Mouse (Mus musculus): Measurements from ENCODE around the gene Card10. TPM values are rescaled to one million over a fixed set of nuclear protein-coding genes. Genes with fewer than 3 reads are reported as not detected.

Card10 gene
- polyA plus RNA-seq, 2 experiments: 5.1 to 9.0 TPM

- no peaks in the 10 kb centered on the region for H3K9me3 ChIP-seq (ENCODE audit: control insufficient read depth, low read length)
- H3K4me1 ChIP-seq (ENCODE audit: control insufficient read depth, insufficient read depth, low read length): peaks cover 5% of the 10 kb centered on the region; the same call in 1 of the 2 replicates
- no peak overlapping the region for H3K27ac ChIP-seq (replicated peaks; ENCODE audit: low read depth, low read length)
- ATAC-seq (ENCODE audit: low FRiP score, low read depth) (no peak), DNase-seq (ENCODE audit: low spot score) (no peak)
- no peaks in the 10 kb centered on the region for H3K36me3 ChIP-seq (ENCODE audit: control insufficient read depth, insufficient read depth, low read length)
- 6% methylated on average over 56 of the region's 67 CpGs for WGBS
- no peak for TF ChIP-seq POLR2A (IDR thresholded peaks at IDR 0.05; ENCODE audit: borderline replicate concordance, extremely low read depth, insufficient read depth, insufficient read length)
- peak overlapping the region; percentile 57 for H3K4me3 ChIP-seq (replicated peaks; ENCODE audit: low read length)
- peak overlapping the region; percentile 94 for H3K4me2 ChIP-seq (replicated peaks; ENCODE audit: low read depth, low read length, severe bottlenecking)
- H3K9ac ChIP-seq (ENCODE audit: low read depth, low read length, severe bottlenecking): peak overlapping the region; percentile 55
- H3K27me3 ChIP-seq (ENCODE audit: control insufficient read depth, insufficient read depth, low read length): peaks cover 77% of the 10 kb centered on the region
Measured at GRCm38 (mm10) chr15:78801971-78802741, 686 bp downstream of the Card10 start.

- 51% methylated on average over 9 of the region's 9 CpGs for WGBS
- ATAC-seq (ENCODE audit: low FRiP score, low read depth): no peak
- Histone ChIP-seq H3K36me3 (ENCODE audit: control insufficient read depth, insufficient read depth, low read length) (no peaks in the 10 kb centered on the region), H3K4me2 (replicated peaks; ENCODE audit: low read depth, low read length, severe bottlenecking) (peak overlapping the region; percentile 94), H3K4me1 (ENCODE audit: control insufficient read depth, insufficient read depth, low read length) (peaks cover 10% of the 10 kb centered on the region; the same call in 1 of the 2 replicates), H3K9ac (ENCODE audit: low read depth, low read length, severe bottlenecking) (no peak overlapping the region), H3K9me3 (ENCODE audit: control insufficient read depth, low read length) (no peaks in the 10 kb centered on the region), H3K27me3 (ENCODE audit: control insufficient read depth, insufficient read depth, low read length) (peaks cover 82% of the 10 kb centered on the region), H3K27ac (replicated peaks; ENCODE audit: low read depth, low read length) (no peak overlapping the region), H3K4me3 (replicated peaks; ENCODE audit: low read length) (peak overlapping the region; percentile 57)
- no peak for TF ChIP-seq POLR2A (IDR thresholded peaks at IDR 0.05; ENCODE audit: borderline replicate concordance, extremely low read depth, insufficient read depth, insufficient read length)
- DNase-seq (ENCODE audit: low spot score): no peak
Measured at GRCm38 (mm10) chr15:78801571-78801970, 1.3 kb downstream of the Card10 start.

GRCm38 (mm10) chr15:78799029-78799428 is 3.8 kb downstream of the Card10 start:
- H3K27ac ChIP-seq (replicated peaks; ENCODE audit: low read depth, low read length): no peak overlapping the region
- TF ChIP-seq POLR2A (IDR thresholded peaks at IDR 0.05; ENCODE audit: borderline replicate concordance, extremely low read depth, insufficient read depth, insufficient read length): no peak
- peaks cover 89% of the 10 kb centered on the region for H3K27me3 ChIP-seq (ENCODE audit: control insufficient read depth, insufficient read depth, low read length)
- WGBS: 38% methylated on average over 21 of the region's 21 CpGs
- ATAC-seq (ENCODE audit: low FRiP score, low read depth) (no peak), DNase-seq (ENCODE audit: low spot score) (peak; percentile 28)
- no peak overlapping the region; the same call in 1 of the 2 replicates for H3K4me3 ChIP-seq (replicated peaks; ENCODE audit: low read length)
- no peak overlapping the region for H3K4me2 ChIP-seq (replicated peaks; ENCODE audit: low read depth, low read length, severe bottlenecking)
- H3K4me1 ChIP-seq (ENCODE audit: control insufficient read depth, insufficient read depth, low read length): peaks cover 19% of the 10 kb centered on the region; the same call in 1 of the 2 replicates
- no peak overlapping the region for H3K9ac ChIP-seq (ENCODE audit: low read depth, low read length, severe bottlenecking)
- no peaks in the 10 kb centered on the region for H3K9me3 ChIP-seq (ENCODE audit: control insufficient read depth, low read length)
- no peaks in the 10 kb centered on the region for H3K36me3 ChIP-seq (ENCODE audit: control insufficient read depth, insufficient read depth, low read length)

GRCm38 (mm10) chr15:78797060-78797329 is 5.8 kb downstream of the Card10 start:
- no peak for ATAC-seq (ENCODE audit: low FRiP score, low read depth)
- Histone ChIP-seq H3K36me3 (ENCODE audit: control insufficient read depth, insufficient read depth, low read length) (no peaks in the 10 kb centered on the region), H3K4me1 (ENCODE audit: control insufficient read depth, insufficient read depth, low read length) (peaks cover 16% of the 10 kb centered on the region; the same call in 1 of the 2 replicates), H3K4me2 (replicated peaks; ENCODE audit: low read depth, low read length, severe bottlenecking) (no peak overlapping the region), H3K9ac (ENCODE audit: low read depth, low read length, severe bottlenecking) (no peak overlapping the region), H3K9me3 (ENCODE audit: control insufficient read depth, low read length) (no peaks in the 10 kb centered on the region), H3K4me3 (replicated peaks; ENCODE audit: low read length) (no peak overlapping the region), H3K27ac (replicated peaks; ENCODE audit: low read depth, low read length) (no peak overlapping the region), H3K27me3 (ENCODE audit: control insufficient read depth, insufficient read depth, low read length) (peaks cover 84% of the 10 kb centered on the region)
- WGBS: 27% methylated on average over 8 of the region's 8 CpGs
- no peak for DNase-seq (ENCODE audit: low spot score)
- no peak for TF ChIP-seq POLR2A (IDR thresholded peaks at IDR 0.05; ENCODE audit: borderline replicate concordance, extremely low read depth, insufficient read depth, insufficient read length)

DNA sequence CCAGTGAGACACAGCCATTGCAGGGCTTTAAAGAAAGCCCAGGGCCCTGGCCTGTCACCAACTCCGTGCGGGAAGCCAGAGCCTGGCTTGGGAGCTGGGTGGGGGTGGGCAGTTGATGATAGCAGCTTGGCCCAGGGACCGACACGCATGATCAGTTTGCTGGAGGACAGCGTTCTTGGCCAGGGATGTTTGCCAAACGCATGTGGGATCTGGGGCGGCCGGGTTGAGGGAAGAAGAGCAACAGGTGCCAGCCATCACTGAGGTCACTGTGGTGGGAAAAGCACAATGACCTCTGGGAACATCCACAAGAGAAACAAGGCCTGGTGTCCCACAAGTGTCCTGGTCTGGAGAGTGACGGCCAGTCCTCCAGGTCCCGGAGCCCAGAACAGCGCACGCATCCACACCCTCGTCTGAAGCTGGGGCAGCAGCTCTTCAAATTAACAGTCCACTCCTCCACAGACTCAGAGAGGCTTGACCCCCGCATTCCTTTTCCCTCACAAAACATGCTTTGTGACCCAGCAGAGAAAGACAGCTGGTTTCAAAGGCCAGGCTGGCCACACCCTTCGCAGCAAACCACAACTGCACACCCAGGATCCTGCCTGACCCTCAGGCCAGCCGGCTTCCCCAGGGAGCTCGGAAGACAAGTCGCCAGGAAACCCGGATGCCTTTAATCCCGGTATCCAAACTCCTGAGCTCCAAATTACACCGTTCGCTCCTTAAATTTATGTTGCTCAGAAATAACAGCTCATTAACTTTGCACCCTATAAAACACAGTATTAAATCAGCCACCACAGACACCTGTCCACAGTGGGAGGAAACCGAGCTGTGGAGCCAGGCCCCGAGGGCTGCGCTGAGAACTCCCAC is 6.4 kb downstream of the Card10 start:
- no peak overlapping the region for H3K4me2 ChIP-seq (replicated peaks; ENCODE audit: low read depth, low read length, severe bottlenecking)
- H3K4me1 ChIP-seq (ENCODE audit: control insufficient read depth, insufficient read depth, low read length): peaks cover 16% of the 10 kb centered on the region; the same call in 1 of the 2 replicates
- no peak overlapping the region for H3K9ac ChIP-seq (ENCODE audit: low read depth, low read length, severe bottlenecking)
- no peak for TF ChIP-seq POLR2A (IDR thresholded peaks at IDR 0.05; ENCODE audit: borderline replicate concordance, extremely low read depth, insufficient read depth, insufficient read length)
- peaks cover 84% of the 10 kb centered on the region for H3K27me3 ChIP-seq (ENCODE audit: control insufficient read depth, insufficient read depth, low read length)
- H3K36me3 ChIP-seq (ENCODE audit: control insufficient read depth, insufficient read depth, low read length): no peaks in the 10 kb centered on the region
- H3K4me3 ChIP-seq (replicated peaks; ENCODE audit: low read length): no peak overlapping the region
- DNase-seq (ENCODE audit: low spot score) (peak; percentile 50), ATAC-seq (ENCODE audit: low FRiP score, low read depth) (peak; percentile 78)
- H3K27ac ChIP-seq (replicated peaks; ENCODE audit: low read depth, low read length): no peak overlapping the region
- no peaks in the 10 kb centered on the region for H3K9me3 ChIP-seq (ENCODE audit: control insufficient read depth, low read length)
- 22% methylated on average over 25 of the region's 25 CpGs for WGBS
